Mouse (Mus musculus) heart, embryonic 13.5 days (tissue): ENCODE data around the gene Memo1. TPM values are rescaled to one million over a fixed set of nuclear protein-coding genes. Genes with fewer than 3 reads are reported as not detected.
A peak's percentile ranks its signal among the peaks of the same experiment; 100 is the strongest.

ENCODE experiments used
- ATAC-seq: fragments of 200-750 bp; cut with Nextera tagmentation; 2 replicates; pipeline ENCODE4 v1.8.0; 2017; ENCODE audit warnings: moderate TSS enrichment; ENCODE audit not compliant: insufficient number of reproducible peaks, low FRiP score, low TSS enrichment; ENCODE audit errors: extremely low read depth
- H3K27ac ChIP-seq: fragments of 300-500 bp; sonication (generic); replicated peaks from 2 replicates; pipeline ENCODE4 v1.5.1; 2015; ENCODE audit warnings: moderate library complexity, mild to moderate bottlenecking, inconsistent platforms
- H3K27me3 ChIP-seq: fragments of 300-500 bp; sonication (generic); replicated peaks from 2 replicates; pipeline ENCODE4 v1.6.1; 2015; ENCODE audit warnings: mild to moderate bottlenecking, inconsistent platforms
- H3K36me3 ChIP-seq: fragments of 300-500 bp; sonication (generic); 2 replicates; pipeline ENCODE4 v1.6.1; 2015; ENCODE audit warnings: mild to moderate bottlenecking, inconsistent platforms
- H3K4me1 ChIP-seq: fragments of 300-500 bp; sonication (generic); 2 replicates; pipeline ENCODE4 v1.6.1; 2015; ENCODE audit warnings: inconsistent platforms
- H3K4me2 ChIP-seq: fragments of 300-500 bp; sonication (generic); 2 replicates; pipeline ENCODE4 v1.6.1; 2015; ENCODE audit warnings: inconsistent platforms, mild to moderate bottlenecking, moderate library complexity
- H3K4me3 ChIP-seq: fragments of 300-500 bp; sonication (generic); 2 replicates; pipeline ENCODE4 v1.5.1; 2015; ENCODE audit warnings: moderate library complexity, mild to moderate bottlenecking, inconsistent platforms
- H3K9ac ChIP-seq: fragments of 300-500 bp; sonication (generic); 2 replicates; pipeline ENCODE4 v1.6.1; 2015; ENCODE audit warnings: inconsistent platforms, mild to moderate bottlenecking, moderate library complexity
- H3K9me3 ChIP-seq: fragments of 300-500 bp; sonication (generic); 2 replicates; pipeline ENCODE4 v1.6.1; 2016; ENCODE audit warnings: inconsistent platforms
- WGBS: fragments of 180-500 bp; shearing (Covaris S2); methylation state at CpG from one replicate; pipeline ENCODE4 v1.1.7; 2015; ENCODE audit warnings: mixed read lengths; 5-methylcytosine and 5-hydroxymethylcytosine counted together
- polyA plus RNA-seq: library from polyadenylated mRNA; unstranded; fragments of >200 nt; fragmentation: Nextera tagmentation; extraction: Ambion mirVana; gene quantifications from 2 replicates; pipeline ENCODE4 v1.2.1, GENCODE M21; 2015

Memo1 gene
- polyA plus RNA-seq, 1 experiment from 2014 or later = 62.5 TPM

GRCm38 (mm10) chr17:74291640-74292361 lies 3.5 kb downstream of the Memo1 start:
- H3K4me3 ChIP-seq = no peak overlapping the region
- WGBS = 79% methylated on average over 4 of the region's 4 CpGs
- ATAC-seq = no peak
- H3K9ac ChIP-seq = no peak overlapping the region
- H3K27me3 ChIP-seq = no peaks in the 10 kb centered on the region
- H3K4me2 ChIP-seq = peak overlapping the region; percentile 20; the same call in 1 of the 2 replicates
- H3K9me3 ChIP-seq = no peaks in the 10 kb centered on the region
- no peak overlapping the region for H3K27ac ChIP-seq
- peaks cover 58% of the 10 kb centered on the region for H3K4me1 ChIP-seq
- H3K36me3 ChIP-seq = peaks cover 16% of the 10 kb centered on the region

- Histone ChIP-seq H3K4me1 (peaks cover 55% of the 10 kb centered on the region), H3K9ac (peak overlapping the region; percentile 59), H3K9me3 (no peaks in the 10 kb centered on the region), H3K27me3 (no peaks in the 10 kb centered on the region), H3K4me2 (no peak overlapping the region), H3K4me3 (no peak overlapping the region), H3K36me3 (peaks cover 16% of the 10 kb centered on the region), H3K27ac (no peak overlapping the region)
- no peak for ATAC-seq
Observed at GRCm38 (mm10) chr17:74290869-74291268, 4.5 kb downstream of the Memo1 start.

- no peak for ATAC-seq
- Histone ChIP-seq H3K27ac (no peak overlapping the region), H3K4me3 (no peak overlapping the region), H3K4me1 (peaks cover 55% of the 10 kb centered on the region), H3K9ac (no peak overlapping the region), H3K27me3 (no peaks in the 10 kb centered on the region), H3K9me3 (no peaks in the 10 kb centered on the region), H3K4me2 (no peak overlapping the region), H3K36me3 (peaks cover 16% of the 10 kb centered on the region)
- WGBS = 66% methylated on average over 3 of the region's 3 CpGs
Observed at GRCm38 (mm10) chr17:74290198-74290597, 5.1 kb downstream of the Memo1 start.

- Histone ChIP-seq H3K36me3 (peaks cover 16% of the 10 kb centered on the region), H3K4me2 (peak overlapping the region; percentile 29; the same call in 1 of the 2 replicates), H3K27me3 (no peaks in the 10 kb centered on the region), H3K9me3 (no peaks in the 10 kb centered on the region), H3K9ac (no peak overlapping the region), H3K4me1 (peaks cover 59% of the 10 kb centered on the region), H3K27ac (peak overlapping the region; percentile 63), H3K4me3 (no peak overlapping the region)
- 62% methylated on average over 2 of the region's 2 CpGs for WGBS
- no peak for ATAC-seq
Observed at GRCm38 (mm10) chr17:74288626-74289025, 6.7 kb downstream of the Memo1 start.

- no peak for ATAC-seq
- Histone ChIP-seq H3K4me1 (peaks cover 41% of the 10 kb centered on the region), H3K36me3 (peaks cover 16% of the 10 kb centered on the region), H3K27ac (no peak overlapping the region), H3K4me2 (no peak overlapping the region), H3K9ac (no peak overlapping the region), H3K27me3 (no peaks in the 10 kb centered on the region), H3K4me3 (no peak overlapping the region), H3K9me3 (no peaks in the 10 kb centered on the region)
- 75% methylated on average over 4 of the region's 4 CpGs for WGBS
Observed at GRCm38 (mm10) chr17:74286140-74286730, 9.1 kb downstream of the Memo1 start.

GRCm38 (mm10) chr17:74285730-74286129 lies 9.6 kb downstream of the Memo1 start:
- Histone ChIP-seq H3K36me3 (peaks cover 16% of the 10 kb centered on the region), H3K9me3 (no peaks in the 10 kb centered on the region), H3K4me1 (peaks cover 36% of the 10 kb centered on the region), H3K4me2 (no peak overlapping the region), H3K27me3 (no peaks in the 10 kb centered on the region), H3K9ac (no peak overlapping the region), H3K27ac (no peak overlapping the region), H3K4me3 (no peak overlapping the region)
- 78% methylated on average over 2 of the region's 2 CpGs for WGBS
- ATAC-seq = no peak

- no peaks in the 10 kb centered on the region for H3K9me3 ChIP-seq
- H3K9ac ChIP-seq = no peak overlapping the region
- no peak for ATAC-seq
- H3K4me2 ChIP-seq = no peak overlapping the region
- no peaks in the 10 kb centered on the region for H3K27me3 ChIP-seq
- H3K4me1 ChIP-seq = peaks cover 32% of the 10 kb centered on the region
- H3K36me3 ChIP-seq = peaks cover 16% of the 10 kb centered on the region
- no peak overlapping the region for H3K4me3 ChIP-seq
- H3K27ac ChIP-seq = no peak overlapping the region
- 74% methylated on average over 2 of the region's 2 CpGs for WGBS
Observed at GRCm38 (mm10) chr17:74284397-74285115, 10.8 kb downstream of the Memo1 start.

GRCm38 (mm10) chr17:74282024-74282423 lies 13.3 kb downstream of the Memo1 start:
- peaks cover 23% of the 10 kb centered on the region for H3K4me1 ChIP-seq
- no peaks in the 10 kb centered on the region for H3K27me3 ChIP-seq
- WGBS = 86% methylated on average over 3 of the region's 3 CpGs
- H3K4me2 ChIP-seq = no peak overlapping the region
- H3K9me3 ChIP-seq = no peaks in the 10 kb centered on the region
- H3K4me3 ChIP-seq = no peak overlapping the region
- H3K27ac ChIP-seq = no peak overlapping the region
- ATAC-seq = no peak
- no peaks in the 10 kb centered on the region for H3K36me3 ChIP-seq
- H3K9ac ChIP-seq = no peak overlapping the region

- no peak for ATAC-seq
- 0 out of 2 replicates have a peak overlapping the region, but pooled peaks have one; percentile 24 for H3K27ac ChIP-seq
- H3K4me2 ChIP-seq = no peak overlapping the region
- peaks cover 16% of the 10 kb centered on the region for H3K4me1 ChIP-seq
- no peaks in the 10 kb centered on the region for H3K36me3 ChIP-seq
- no peak overlapping the region for H3K9ac ChIP-seq
- 89% methylated on average over 8 of the region's 8 CpGs for WGBS
- no peaks in the 10 kb centered on the region for H3K27me3 ChIP-seq
- H3K4me3 ChIP-seq = no peak overlapping the region
- H3K9me3 ChIP-seq = no peaks in the 10 kb centered on the region
Observed at GRCm38 (mm10) chr17:74278966-74279869, 16.1 kb downstream of the Memo1 start.

- 58% methylated on average over 3 of the region's 3 CpGs for WGBS
Observed at GRCm38 (mm10) chr17:74274471-74274870, 20.9 kb downstream of the Memo1 start.

More at GRCm38 (mm10) chr17:74274471-74274870, 20.9 kb downstream of the Memo1 start:
- Histone ChIP-seq H3K4me3 (no peak overlapping the region), H3K36me3 (no peaks in the 10 kb centered on the region), H3K27ac (no peak overlapping the region), H3K9me3 (no peaks in the 10 kb centered on the region), H3K27me3 (no peaks in the 10 kb centered on the region), H3K4me2 (no peak overlapping the region), H3K4me1 (peaks cover 35% of the 10 kb centered on the region), H3K9ac (no peak overlapping the region)
- ATAC-seq = no peak
